Mouse (Mus musculus) forebrain, embryonic 10.5 days (tissue): Measurements from ENCODE around the gene Itgb2l. TPM values are rescaled to one million over a fixed set of nuclear protein-coding genes. Genes with fewer than 3 reads are reported as not detected.

Source experiments
- DNase-seq: peaks from one replicate; pipeline ENCODE4 v3.0.0-alpha.2; 2017; ENCODE audit warnings: low spot score; ENCODE audit errors: extremely low spot score
- H3K27ac ChIP-seq: fragments of 300-500 bp; sonication (generic); 2 replicates; pipeline ENCODE4 v1.5.1; 2016; ENCODE audit warnings: mild to moderate bottlenecking
- H3K27me3 ChIP-seq: fragments of 300-500 bp; sonication (generic); 2 replicates; pipeline ENCODE4 v1.6.1; 2016; ENCODE audit warnings: mild to moderate bottlenecking; ENCODE audit not compliant: poor library complexity, severe bottlenecking
- H3K36me3 ChIP-seq: fragments of 300-500 bp; sonication (generic); replicated peaks from 2 replicates; pipeline ENCODE4 v1.6.1; 2016; ENCODE audit warnings: mild to moderate bottlenecking, moderate library complexity
- H3K4me1 ChIP-seq: fragments of 300-500 bp; sonication (generic); 2 replicates; pipeline ENCODE4 v1.6.1; 2016
- H3K4me3 ChIP-seq: fragments of 300-500 bp; sonication (generic); 2 replicates; pipeline ENCODE4 v1.5.1; 2016; ENCODE audit warnings: mild to moderate bottlenecking, moderate library complexity
- H3K9me3 ChIP-seq: fragments of 300-500 bp; sonication (generic); 2 replicates; pipeline ENCODE4 v1.6.1; 2016; ENCODE audit warnings: mild to moderate bottlenecking, moderate library complexity
- WGBS: fragments of 180-500 bp; shearing (Covaris S2); methylation state at CpG from one replicate; pipeline ENCODE4 v1.1.7; 2016; 5-methylcytosine and 5-hydroxymethylcytosine counted together
- polyA plus RNA-seq: library from polyadenylated mRNA; unstranded; fragments of >200 nt; fragmentation: Nextera tagmentation; extraction: Ambion mirVana; gene quantifications from 2 replicates; pipeline ENCODE4 v1.2.1, GENCODE M21; 2016

Gene Itgb2l
- polyA plus RNA-seq, 1 experiment from 2014 or later: not detected

- Histone ChIP-seq H3K36me3 (no peaks in the 10 kb centered on the region), H3K27ac (no peak overlapping the region), H3K27me3 (no peaks in the 10 kb centered on the region), H3K4me3 (no peak overlapping the region), H3K4me1 (peaks cover 5% of the 10 kb centered on the region; the same call in 1 of the 2 replicates), H3K9me3 (no peaks in the 10 kb centered on the region)
- DNase-seq: no peak
- 53% methylated on average over 4 of the region's 4 CpGs for WGBS
Measured at GRCm38 (mm10) chr16:96408064-96408465, 35.4 kb downstream of the Itgb2l start.

- Histone ChIP-seq H3K4me3 (no peak overlapping the region), H3K27me3 (no peaks in the 10 kb centered on the region), H3K9me3 (no peaks in the 10 kb centered on the region), H3K27ac (no peak overlapping the region), H3K36me3 (no peaks in the 10 kb centered on the region), H3K4me1 (peaks cover 5% of the 10 kb centered on the region; the same call in 1 of the 2 replicates)
- whole genome bisulfite sequencing: 81% methylated on average over 4 of the region's 4 CpGs
- no peak for DNase-seq
Measured at GRCm38 (mm10) chr16:96406312-96406711, 37.1 kb downstream of the Itgb2l start.

DNA sequence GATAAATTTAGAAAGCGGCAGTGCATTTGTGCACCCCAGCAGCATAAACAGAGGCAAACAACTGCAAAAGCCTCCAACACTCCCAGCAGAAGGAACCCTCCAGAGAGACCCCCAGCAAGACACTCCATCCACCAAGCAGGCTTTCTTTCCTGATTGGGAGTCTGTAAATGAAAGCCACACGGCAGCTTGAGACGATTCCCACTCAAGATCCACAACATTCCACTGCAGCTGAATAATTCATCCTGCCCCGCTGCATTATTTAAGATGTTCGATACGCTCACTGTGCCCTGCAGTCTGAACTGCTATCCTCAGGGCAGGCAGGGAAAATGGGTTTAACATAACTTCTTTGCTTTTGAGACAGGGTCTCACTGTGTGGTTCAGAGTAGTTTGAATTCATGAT is 41.1 kb downstream of the Itgb2l start:
- Histone ChIP-seq H3K36me3 (no peaks in the 10 kb centered on the region), H3K27ac (no peak overlapping the region), H3K27me3 (no peaks in the 10 kb centered on the region), H3K4me1 (0 out of 2 replicates have a peak, but pooled peaks cover 7% of the 10 kb centered on the region), H3K9me3 (no peaks in the 10 kb centered on the region), H3K4me3 (no peak overlapping the region)
- WGBS: 89% methylated on average over 6 of the region's 6 CpGs
- no peak for DNase-seq

- WGBS: 70% methylated on average over 4 of the region's 4 CpGs
- H3K4me1 ChIP-seq: 0 out of 2 replicates have a peak, but pooled peaks cover 7% of the 10 kb centered on the region
- H3K36me3 ChIP-seq: no peaks in the 10 kb centered on the region
- no peak overlapping the region for H3K27ac ChIP-seq
- H3K9me3 ChIP-seq: no peaks in the 10 kb centered on the region
- no peak overlapping the region for H3K4me3 ChIP-seq
- H3K27me3 ChIP-seq: no peaks in the 10 kb centered on the region
- no peak for DNase-seq
Measured at GRCm38 (mm10) chr16:96400046-96400445, 43.4 kb downstream of the Itgb2l start.

DNA sequence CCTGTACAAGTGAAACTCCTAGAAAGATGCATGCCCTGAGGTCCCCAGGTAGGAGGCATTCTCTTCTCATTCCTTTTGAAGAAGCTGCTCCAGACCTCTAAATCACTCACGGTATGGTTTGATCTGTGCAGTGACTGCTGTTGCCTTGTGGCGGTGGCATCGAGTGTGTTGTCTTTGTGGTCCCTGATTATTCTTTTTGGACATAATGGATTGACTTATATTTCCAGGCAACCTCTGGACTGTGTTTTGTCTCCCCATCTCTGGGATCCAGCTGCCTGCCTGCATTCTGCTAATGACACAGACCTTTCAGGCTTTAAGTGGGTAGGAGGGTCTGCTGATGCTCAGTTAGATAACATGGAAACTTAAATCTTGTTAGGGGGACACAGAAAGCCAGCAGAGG is 44.6 kb downstream of the Itgb2l start:
- Histone ChIP-seq H3K27me3 (no peaks in the 10 kb centered on the region), H3K36me3 (no peaks in the 10 kb centered on the region), H3K4me3 (no peak overlapping the region), H3K4me1 (0 out of 2 replicates have a peak, but pooled peaks cover 7% of the 10 kb centered on the region), H3K27ac (no peak overlapping the region), H3K9me3 (no peaks in the 10 kb centered on the region)
- DNase-seq: no peak
- 88% methylated on average over 3 of the region's 3 CpGs for WGBS

DNA sequence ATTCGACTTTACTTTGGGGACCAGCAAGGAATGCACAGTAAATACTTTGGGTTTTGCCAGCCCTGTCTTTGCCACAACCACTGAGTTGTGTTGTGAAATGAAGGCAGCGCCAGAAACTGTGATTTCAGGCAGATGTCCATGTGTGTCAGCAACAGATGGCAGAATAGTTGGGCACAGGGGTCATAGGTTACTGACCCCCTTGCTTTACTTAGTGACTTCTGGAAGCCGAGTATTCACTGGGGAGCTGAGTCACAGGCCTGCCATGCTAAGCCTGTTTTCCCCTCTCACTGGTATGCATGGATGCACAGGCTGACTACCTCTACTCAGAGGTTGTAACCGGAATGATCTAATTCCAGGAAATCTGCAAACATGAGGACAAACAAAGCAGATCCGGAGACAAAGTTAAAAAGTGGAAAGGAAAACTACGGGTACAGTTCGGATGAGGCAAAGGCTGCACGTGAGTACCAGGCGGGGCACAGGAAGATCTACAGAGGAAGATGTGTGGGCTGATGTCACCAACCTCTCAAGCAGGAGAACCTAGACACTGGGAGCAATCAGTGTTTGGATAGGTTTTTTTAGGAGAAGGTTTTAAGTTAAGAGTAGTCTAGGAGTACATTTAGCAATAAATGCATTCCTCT is 47.3 kb downstream of the Itgb2l start:
- H3K27ac ChIP-seq: no peak overlapping the region
- H3K27me3 ChIP-seq: no peaks in the 10 kb centered on the region
- H3K36me3 ChIP-seq: no peaks in the 10 kb centered on the region
- H3K9me3 ChIP-seq: no peaks in the 10 kb centered on the region
- H3K4me3 ChIP-seq: no peak overlapping the region
- DNase-seq: no peak
- 0 out of 2 replicates have a peak, but pooled peaks cover 7% of the 10 kb centered on the region for H3K4me1 ChIP-seq
- 75% methylated on average over 9 of the region's 9 CpGs for WGBS

DNA sequence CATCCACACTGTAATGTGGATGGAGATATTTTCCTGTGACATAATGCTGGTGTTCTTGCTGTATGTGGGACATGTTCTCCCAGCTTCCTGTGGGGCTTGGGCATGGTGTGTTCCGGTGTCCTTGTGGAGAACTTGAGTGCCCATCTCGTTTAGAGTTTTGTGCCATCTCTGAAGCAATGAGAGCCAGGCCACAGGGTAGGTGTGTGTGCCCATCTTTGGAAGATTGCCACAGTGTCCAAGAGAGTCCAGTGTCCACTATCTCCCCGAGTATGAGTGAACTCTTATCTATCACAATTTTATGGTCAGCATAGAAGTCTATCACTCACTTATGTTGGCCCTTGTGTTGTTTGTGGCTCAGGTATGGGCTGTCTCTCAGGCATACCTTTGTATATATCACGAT is 47.9 kb downstream of the Itgb2l start:
- DNase-seq: no peak
- Histone ChIP-seq H3K27me3 (no peaks in the 10 kb centered on the region), H3K36me3 (no peaks in the 10 kb centered on the region), H3K4me3 (no peak overlapping the region), H3K27ac (no peak overlapping the region), H3K9me3 (no peaks in the 10 kb centered on the region), H3K4me1 (0 out of 2 replicates have a peak, but pooled peaks cover 7% of the 10 kb centered on the region)
- 85% methylated on average over 4 of the region's 4 CpGs for WGBS

DNA sequence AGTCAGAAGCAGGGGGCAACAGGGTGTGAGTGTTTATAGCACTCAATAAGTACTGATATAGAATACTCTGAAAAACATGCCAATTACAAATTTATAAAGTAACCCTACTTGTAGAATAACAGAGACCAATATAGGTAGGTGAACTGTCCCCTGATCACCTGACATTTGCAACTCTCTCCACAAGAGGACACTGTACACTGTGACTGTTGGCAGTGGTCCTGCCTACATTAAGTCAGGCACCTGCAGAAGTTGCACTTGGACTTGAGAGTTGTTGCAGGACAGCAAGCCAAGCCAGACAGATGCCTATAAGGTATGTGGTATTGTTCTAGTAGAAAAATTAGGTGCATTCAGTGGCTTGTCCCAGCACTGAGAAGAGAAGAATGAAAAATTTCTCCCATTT is 52.3 kb downstream of the Itgb2l start:
- H3K27ac ChIP-seq: no peak overlapping the region

DNA sequence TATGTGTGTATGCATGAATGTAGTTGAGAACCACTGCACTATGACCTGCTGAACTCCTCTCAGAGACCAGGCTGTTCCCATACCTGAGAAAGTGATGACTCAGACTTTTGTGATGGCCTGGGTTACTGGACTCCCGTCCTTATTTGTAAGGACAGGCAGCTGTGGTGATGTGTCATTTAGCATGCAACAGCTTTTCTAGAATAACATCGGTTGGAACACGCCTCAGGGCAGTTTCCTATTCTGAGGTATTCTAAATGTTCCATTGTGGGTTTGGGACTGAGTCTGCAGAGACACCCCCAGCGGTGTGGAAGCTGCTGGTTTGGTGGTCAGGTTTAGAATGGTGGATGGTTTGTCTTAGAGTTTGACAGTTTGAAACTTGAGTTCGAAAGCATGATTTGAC is 54.9 kb downstream of the Itgb2l start:
- H3K4me3 ChIP-seq: no peak overlapping the region
- H3K9me3 ChIP-seq: no peaks in the 10 kb centered on the region
- no peak for DNase-seq
- no peaks in the 10 kb centered on the region for H3K4me1 ChIP-seq
- 86% methylated on average over 5 of the region's 5 CpGs for WGBS
- no peak overlapping the region for H3K27ac ChIP-seq
- H3K36me3 ChIP-seq: no peaks in the 10 kb centered on the region
- no peaks in the 10 kb centered on the region for H3K27me3 ChIP-seq

More for the DNA sequence above, 52.3 kb downstream of the Itgb2l start:
- Histone ChIP-seq H3K9me3 (no peaks in the 10 kb centered on the region), H3K4me1 (no peaks in the 10 kb centered on the region), H3K36me3 (no peaks in the 10 kb centered on the region), H3K27me3 (no peaks in the 10 kb centered on the region), H3K4me3 (no peak overlapping the region)
- DNase-seq: no peak

- Histone ChIP-seq H3K27me3 (no peaks in the 10 kb centered on the region), H3K9me3 (no peaks in the 10 kb centered on the region), H3K27ac (no peak overlapping the region), H3K36me3 (no peaks in the 10 kb centered on the region), H3K4me3 (no peak overlapping the region), H3K4me1 (no peaks in the 10 kb centered on the region)
- no peak for DNase-seq
- WGBS: 89% methylated on average over 6 of the region's 6 CpGs
Measured at GRCm38 (mm10) chr16:96387685-96388371, 55.6 kb downstream of the Itgb2l start.

DNA sequence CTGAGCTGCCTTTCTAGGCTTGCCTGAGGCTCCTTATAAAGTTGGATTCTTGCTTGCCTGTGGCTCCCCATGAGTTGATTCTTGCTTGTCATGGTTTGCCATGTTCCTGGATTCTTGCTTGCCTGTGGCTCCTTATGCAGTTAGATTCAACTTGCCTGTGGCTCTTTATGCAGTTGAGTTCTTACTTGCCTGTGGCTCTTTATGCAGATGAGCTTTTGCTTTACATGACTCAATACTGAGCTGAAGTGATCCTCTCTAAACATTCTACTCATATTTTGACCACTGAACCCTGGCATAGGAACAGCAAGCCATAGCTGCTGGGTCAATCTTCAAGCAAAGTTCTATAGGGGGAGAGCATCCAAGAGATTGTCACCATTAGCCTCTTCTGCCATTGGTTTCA is 58.7 kb downstream of the Itgb2l start:
- Histone ChIP-seq H3K27ac (no peak overlapping the region), H3K4me1 (no peaks in the 10 kb centered on the region), H3K36me3 (no peaks in the 10 kb centered on the region), H3K4me3 (no peak overlapping the region), H3K9me3 (no peaks in the 10 kb centered on the region), H3K27me3 (no peaks in the 10 kb centered on the region)
- no peak for DNase-seq

DNA sequence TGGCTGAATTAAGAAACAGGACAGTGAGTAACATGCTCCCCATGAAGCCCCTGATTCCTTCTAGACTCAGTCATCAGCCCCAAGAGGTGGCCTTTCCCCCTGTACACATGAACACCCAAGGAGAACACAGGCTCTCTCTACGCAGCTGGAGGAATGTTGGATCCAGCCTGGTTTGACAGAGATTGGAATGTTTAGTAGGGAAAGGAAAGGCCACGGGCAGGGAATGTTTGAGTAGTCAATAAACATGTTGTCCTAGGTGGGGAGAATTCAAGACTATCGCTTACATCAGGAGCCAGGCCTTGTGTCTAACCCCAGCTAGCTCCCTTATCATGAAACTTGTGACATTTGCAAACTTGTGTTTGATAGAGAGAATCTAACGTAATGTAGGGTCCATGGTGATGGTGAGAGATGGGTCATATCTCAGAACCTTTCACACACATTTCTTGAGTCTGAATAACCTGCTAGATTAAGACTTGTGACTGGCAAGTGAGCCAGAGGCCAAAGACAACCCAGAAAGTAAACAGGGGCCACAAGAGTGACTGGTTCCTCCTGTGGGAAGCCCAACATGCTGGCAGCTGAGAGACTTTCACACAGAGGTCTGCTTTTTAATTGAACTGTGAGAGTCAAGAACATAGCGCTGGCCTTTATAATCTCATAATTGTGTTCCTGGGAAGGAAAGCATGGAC is 60.8 kb downstream of the Itgb2l start:
- no peaks in the 10 kb centered on the region for H3K9me3 ChIP-seq
- H3K4me3 ChIP-seq: no peak overlapping the region
- no peaks in the 10 kb centered on the region for H3K4me1 ChIP-seq
- H3K27ac ChIP-seq: no peak overlapping the region
- no peak for DNase-seq
- no peaks in the 10 kb centered on the region for H3K36me3 ChIP-seq
- no peaks in the 10 kb centered on the region for H3K27me3 ChIP-seq
- 90% methylated on average over 5 of the region's 5 CpGs for WGBS

DNA sequence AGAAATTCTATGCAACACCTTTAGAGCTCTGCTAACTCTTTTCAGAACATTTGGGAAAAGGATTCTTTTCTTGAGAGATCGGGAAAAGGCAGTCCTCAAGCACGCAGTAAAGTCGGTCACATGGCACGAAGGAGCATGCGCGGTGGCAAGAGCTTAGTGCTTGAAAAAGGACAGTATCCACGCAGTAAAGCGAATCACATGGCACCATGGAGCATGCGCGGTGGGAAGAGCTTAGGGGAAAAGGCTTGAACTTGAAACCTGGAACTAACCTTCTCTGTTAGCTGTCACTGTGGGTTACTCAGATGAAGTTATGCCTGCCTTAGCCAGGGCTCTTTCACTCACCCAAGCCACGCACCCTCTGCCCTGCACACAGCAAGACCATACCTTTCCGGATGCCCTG is 62.0 kb downstream of the Itgb2l start:
- WGBS: 93% methylated on average over 12 of the region's 12 CpGs
- DNase-seq: no peak

More for the DNA sequence above, 62.0 kb downstream of the Itgb2l start:
- no peak overlapping the region for H3K4me3 ChIP-seq
- H3K36me3 ChIP-seq: no peaks in the 10 kb centered on the region
- no peak overlapping the region for H3K27ac ChIP-seq
- H3K9me3 ChIP-seq: no peaks in the 10 kb centered on the region
- no peaks in the 10 kb centered on the region for H3K27me3 ChIP-seq
- H3K4me1 ChIP-seq: no peaks in the 10 kb centered on the region; the same call in 1 of the 2 replicates
